Mouse (Mus musculus): Measurements from ENCODE around the gene Cdh1.
"Not testable (repeated sequence)": the region's sequence is repeated elsewhere in the genome, so short reads cannot be mapped to it uniquely, and the experiment has no call there.

Gene Cdh1

DNA sequence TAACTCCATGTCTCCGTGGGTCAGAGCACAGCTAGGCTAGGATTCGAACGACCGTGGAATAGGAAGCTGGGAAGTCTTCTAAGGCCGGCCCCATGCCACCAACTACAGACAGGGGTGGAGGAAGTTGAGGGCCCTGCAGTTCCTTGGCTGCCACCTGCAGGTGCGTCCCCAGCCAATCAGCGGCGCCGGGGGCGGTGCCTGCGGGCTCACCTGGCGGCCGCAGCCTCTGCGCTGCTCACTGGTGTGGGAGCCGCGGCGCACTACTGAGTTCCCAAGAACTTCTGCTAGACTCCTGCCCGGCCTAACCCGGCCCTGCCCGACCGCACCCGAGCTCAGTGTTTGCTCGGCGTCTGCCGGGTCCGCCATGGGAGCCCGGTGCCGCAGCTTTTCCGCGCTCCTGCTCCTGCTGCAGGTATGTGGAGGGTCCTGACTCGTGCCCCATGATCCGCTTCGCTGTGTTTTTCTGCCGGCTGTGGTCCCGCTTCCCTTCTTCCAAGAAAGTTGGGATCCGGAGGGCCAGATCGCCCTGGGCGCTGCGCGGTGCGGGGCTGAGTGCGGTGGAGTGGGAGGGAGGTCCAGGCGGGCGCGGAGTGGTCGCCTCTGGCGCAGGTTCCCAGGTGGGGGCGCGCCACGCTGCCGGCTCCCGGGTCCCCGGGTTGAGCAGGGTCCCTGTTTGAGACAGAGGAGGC, at the start of gene Cdh1:
Cdh1 (plus strand) TSS at position 221 of the 689 bp plus-strand sequence.
- DNase-seq (ENCODE audit: low spot score), result no peak

DNA sequence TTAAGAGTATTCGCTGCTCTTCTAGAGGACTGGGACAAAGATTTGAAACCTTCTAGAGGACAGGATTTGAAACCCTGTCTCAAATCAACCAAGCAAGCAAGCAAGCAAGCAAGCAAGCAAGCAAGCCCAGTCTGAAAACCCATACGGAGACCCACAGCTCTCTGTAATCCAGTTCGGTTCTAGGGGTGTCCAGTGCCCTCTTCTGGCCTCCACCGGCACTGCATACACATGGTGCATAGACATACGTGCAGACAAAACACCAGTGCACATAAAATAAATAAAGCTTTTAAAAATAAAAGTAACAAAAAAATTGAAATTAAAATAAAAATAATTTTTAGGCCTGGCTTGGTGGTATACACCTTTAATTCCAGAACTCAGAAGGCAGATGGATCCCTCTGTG, 49.1 kb upstream of the Cdh1 start:
- DNase-seq (ENCODE audit: low spot score), result no peak

DNA sequence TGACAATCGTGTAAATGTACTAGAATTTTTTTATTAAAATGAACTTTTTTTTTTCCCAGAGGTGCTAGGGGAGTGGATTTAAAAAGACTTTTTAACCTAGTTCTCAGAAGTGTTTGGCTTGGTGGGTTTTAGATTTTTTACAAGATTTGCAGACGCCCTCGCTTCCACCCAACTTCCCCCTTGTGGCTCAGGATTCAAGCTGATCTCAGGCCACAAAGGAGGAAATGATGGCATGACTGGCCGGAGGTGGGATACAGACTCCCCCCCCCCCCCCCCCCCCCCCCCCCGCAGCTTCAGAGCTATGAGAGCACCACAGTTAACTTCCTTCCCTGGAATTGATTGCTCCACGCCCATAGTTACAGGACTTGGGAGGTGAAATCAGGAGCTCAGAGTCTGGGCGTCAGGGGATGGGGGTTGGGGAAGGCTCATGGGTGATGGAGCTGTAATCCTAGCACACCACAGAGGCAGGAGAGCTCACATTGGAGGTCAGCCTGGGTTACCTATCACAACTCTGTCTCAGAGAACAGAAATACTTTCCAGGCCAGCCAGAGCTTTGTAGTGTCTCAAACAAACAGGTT, 47.0 kb upstream of the Cdh1 start:
- DNase-seq (ENCODE audit: low spot score), result no peak

DNA sequence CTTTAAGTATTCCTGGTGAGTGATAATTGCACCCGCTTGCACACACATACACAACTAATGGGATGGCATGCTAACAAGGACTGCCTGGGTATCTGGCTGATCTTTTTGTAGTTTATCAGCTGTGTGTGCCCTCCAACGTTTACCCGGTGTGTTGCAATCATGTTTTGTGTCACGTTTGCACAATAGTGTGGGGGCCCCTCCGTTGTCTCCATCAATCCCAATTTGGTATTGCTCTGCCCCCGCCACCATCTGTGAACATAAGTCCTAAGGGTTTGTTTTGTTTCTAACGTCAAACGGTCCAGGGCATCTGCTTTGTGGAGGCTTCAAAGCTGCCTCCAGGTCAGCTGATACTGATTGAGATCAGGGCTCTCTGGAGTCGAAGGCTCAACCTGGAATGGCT, 43.3 kb upstream of the Cdh1 start:
- no peak for DNase-seq (ENCODE audit: low spot score)

DNA sequence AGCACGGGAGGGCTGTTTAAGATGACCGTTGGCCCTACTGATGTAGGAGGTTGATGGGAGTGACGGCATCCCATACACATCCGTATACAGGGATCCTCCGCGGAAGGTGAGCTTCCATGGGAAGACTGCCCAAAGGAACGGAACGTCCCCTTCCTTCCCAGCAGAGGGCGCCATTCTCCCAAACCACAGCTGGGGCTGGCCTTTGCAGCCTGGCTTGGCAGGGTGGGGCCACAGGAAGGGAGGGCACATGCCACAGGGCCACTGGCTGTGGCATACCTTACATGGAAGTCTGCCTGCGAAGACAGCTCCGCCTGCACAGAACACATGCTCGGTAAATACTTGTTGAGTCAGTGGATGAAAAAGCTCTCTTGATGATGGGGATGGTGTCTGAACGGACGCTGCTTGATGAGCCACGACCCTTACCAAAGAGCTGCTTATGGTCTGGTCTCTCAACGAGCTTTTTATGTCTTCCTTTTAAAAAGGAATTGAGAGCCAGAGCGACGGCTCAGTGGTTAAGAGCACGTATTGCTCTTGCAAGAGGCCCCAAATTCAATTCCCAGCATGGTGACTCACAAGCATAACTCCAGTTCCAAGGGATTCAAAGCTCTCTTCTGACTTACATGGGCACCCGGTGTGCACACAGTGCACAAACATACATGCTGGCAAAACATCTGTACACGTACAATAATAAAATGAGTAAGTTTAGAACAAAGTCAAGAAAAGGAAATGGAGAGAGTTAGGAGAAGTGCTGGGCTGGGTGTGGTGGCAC, 41.9 kb upstream of the Cdh1 start:
- DNase-seq (ENCODE audit: low spot score), result peak; percentile 42

DNA sequence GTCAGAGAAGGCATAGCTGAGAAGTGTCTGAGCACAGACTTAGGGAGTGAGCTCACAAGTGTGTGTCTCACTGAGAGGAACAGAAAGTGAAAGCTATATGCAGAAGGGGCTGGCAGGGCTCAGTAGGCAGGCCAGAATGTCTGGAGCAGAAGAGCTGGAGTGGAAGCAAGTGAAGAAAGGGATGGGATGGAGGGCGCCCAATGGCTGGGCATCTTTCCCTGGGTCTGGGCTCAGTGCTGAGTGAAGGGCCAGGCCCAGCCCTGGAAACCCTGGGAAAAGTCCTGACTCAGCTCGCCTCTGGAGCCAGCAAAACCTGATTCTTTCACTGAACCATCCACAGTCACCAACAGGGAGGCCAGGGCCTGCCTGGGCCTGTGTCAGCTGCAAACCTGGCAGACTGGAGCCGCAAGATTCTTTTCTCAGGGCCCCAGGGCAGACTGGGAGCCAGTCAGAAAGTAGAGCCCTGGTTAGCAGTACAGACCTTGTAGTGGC, 39.4 kb upstream of the Cdh1 start:
- peak; percentile 26 for DNase-seq (ENCODE audit: low spot score)

DNA sequence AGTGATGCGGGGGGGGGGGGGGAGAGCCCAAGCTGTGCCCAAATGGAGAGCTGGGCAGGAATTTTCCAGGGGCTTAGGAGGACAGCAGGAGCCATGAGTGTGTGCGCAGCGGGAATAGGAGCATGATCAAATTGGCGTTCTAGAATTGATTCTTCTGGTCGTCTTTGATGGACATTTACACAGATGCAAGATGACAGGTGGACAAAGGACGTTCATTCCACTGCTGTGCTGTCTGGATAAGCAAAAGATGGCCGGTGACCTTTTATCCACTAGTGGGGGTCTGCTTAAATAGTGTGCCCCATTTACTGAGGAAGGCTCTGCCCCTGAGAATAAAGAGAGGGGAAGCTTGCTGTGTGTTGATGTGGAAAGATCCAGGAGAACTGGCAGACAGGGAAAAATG, 34.1 kb upstream of the Cdh1 start:
- DNase-seq (ENCODE audit: low spot score), result no peak

DNA sequence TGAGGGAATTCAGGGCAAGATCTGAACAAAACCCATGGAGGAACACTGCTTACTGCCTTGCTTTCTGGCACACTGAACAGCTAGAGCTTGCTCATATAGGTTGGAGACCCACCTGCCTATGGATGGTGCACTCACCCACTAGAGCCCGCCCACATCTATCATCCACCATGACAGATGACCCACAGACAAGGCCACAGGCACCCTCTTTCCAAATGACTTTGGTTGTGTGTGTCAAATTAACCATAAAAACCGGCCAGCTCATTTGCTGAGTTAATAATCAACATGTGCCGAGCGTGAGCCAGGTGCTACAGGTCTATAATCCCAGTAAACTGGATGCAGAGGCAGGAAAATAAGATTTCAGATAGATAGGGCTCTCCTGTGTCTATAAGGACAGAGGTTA, 32.8 kb upstream of the Cdh1 start:
- no peak for DNase-seq (ENCODE audit: low spot score)

DNA sequence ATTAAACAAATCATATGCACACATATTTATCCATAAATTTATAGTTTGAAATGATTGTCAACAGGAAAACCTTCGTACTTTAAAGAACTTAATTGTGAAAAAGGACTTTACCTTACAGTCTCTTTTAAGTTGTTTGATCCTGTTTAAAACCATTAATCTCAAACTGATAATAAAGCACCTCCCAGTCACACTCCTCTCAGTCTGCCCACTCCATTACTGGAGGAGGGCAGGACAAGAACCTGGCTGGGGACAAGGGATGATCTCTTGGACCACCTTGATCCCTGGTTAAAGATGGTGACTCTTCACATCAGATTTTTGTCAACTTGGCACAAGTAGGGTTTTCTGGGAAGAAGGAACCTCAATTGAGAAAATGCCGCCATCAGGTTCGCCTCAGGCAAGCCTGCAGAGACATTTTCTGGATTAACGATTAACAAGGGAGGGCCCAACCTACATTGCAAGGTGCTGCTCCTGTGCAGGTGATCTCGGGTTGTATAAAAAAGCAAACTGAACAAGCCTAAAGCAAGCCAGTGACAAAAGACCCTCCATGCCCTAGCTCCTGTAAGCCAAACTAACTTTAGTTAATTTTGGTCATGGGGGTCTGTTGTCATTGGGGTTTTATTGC, 31.5 kb upstream of the Cdh1 start:
- DNase-seq (ENCODE audit: low spot score), result no peak

DNA sequence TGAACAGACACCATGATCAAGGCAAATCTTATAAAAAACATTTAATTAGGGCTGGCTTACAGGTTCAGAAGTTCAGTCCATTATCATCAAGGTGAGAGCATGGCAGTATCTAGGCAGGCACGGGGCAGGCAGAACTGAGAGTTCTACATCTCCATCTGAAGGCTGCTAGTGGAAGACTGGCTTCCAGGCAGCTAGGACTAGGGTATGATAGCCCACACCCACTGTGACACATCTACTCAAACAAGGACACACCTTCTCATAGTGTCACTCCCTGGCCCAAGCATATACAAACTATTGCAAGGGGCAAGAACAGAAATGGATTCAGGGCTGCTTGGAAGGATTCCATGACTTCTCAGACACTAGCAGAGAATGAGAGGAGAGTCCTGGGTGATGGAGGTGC, 31.0 kb upstream of the Cdh1 start:
- not testable (repeated sequence) for DNase-seq (ENCODE audit: low spot score)

DNA sequence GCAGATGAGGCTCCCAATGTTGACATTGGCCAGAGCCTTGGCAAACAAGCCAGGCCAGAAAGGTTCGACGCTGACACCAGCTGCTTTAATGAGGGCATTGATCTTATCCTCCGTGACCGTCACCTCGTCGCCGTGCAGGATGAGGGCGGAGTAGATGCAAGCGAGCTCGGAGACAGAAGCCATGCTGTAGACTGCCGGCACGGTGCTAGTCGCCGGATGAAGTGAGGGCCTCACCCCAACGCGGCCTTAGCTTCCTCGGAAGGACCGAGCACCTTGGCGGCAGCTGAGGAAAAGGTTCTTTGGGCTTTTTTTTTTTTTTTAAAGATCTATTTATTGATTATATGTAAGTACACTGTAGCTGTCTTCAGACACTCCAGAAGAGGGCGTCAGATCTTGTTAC, 30.0 kb upstream of the Cdh1 start, which contains the start of gene Gm10073:
Gm10073 (minus strand) TSS at position 294 of the 400 bp plus-strand sequence.
- DNase-seq (ENCODE audit: low spot score), result not testable (repeated sequence)

DNA sequence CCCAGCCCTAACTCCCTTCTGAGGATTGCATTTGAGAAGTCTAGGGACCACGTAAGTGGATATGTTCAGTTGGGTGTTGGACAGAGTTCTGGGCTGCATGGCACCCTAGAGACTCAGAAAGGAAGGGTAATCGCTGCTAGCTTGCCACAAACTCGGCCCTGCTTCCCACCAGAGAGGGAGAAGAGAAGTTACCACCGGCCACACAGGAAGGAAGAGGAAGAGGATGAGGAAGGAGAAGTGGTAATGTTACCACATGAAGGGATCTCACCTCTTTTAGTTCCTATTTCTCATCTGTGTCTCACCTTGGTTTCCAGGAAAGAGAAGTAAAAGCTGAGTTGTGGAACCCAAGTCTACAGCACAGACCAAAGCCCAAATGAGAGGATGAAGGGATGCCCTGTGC, 28.9 kb upstream of the Cdh1 start:
- DNase-seq (ENCODE audit: low spot score), result no peak

DNA sequence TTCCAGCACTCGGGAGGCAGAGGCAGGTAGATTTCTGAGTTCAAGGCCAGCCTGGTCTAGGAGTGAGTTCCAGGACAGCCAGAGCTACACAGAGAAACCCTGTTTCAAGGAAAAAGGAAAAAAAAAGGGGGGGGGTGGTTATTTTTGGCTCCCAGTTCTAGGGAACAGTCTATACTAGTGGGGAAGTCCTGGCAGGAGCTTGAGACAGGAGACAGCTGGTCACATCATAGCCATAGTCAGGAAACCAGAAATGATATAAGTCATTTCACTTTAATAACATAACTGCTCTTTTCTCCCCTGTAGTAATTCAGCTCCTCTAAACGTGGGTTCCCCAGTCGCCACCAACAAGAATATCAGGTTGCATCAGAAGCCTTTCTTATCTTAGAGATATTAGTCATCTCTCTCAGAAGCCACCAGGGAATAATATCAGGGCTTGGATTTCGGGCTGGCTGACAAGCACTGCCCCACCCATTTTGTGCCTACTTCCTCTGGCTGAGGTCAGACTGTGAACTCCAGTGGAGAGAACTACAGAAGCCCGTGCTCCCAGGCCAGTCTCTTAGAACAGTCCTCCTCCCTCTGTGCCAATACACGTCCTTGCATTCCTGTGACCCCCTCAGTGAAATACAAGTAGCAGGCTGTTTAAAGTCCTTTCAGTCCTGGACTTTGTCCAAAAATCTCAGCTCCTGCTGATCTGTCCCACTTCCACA, 26.1 kb upstream of the Cdh1 start:
- DNase-seq (ENCODE audit: low spot score), result peak; percentile 29

DNA sequence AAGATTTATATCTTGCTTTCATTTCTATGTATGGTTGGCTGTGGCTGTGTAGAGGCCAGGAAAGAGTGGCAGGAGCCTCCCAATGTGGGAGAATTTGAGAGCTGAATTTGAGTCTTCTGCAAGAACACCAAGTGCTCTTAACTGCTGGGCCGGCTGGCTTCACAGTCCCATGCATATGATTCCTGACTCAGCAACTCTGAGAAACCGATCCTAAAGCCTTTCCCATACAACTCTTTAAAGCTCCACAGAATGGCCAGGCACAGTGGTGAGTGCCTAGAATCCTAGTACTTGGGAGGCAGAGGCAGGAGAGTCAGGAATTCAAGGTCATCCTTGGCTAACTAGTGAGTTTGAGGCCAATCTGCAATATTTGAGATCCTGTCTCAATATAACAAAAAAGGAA, 23.6 kb upstream of the Cdh1 start:
- no peak for DNase-seq (ENCODE audit: low spot score)

DNA sequence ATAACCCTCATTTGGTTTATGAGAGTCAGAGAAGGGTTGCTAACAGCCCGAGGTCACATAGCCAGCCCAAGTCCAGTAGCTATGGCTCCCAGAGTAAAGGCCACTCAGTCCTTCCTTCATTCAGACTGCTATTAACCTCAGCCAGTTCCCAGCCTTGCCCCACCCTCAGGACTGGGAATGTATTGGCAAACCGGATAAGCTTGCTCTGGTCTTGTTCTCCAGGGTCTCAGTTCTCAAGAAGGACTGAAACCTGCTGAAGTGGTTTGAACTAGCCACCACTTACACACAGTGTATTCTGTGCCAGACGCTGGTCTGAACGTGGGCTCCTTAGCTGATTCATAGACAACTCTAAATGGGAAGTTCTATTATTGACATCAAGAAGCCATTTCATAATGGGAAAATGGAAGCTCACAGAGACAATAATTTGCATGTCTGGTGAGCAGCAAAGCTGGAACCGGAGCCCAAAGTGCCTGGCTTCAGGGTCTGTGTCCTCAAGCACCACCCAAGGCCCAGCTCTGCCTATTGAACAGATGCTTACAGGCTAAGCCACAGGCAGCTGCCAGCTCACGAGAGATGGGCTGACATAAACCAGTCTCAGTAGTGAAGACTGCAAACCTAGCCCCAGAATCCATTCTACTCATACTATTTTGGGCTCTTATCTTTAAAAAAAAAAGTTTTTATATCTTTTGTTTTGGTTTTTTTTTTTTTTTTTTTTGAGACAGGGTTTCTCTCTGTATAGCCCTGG, 21.6 kb upstream of the Cdh1 start:
- DNase-seq (ENCODE audit: low spot score), result no peak

DNA sequence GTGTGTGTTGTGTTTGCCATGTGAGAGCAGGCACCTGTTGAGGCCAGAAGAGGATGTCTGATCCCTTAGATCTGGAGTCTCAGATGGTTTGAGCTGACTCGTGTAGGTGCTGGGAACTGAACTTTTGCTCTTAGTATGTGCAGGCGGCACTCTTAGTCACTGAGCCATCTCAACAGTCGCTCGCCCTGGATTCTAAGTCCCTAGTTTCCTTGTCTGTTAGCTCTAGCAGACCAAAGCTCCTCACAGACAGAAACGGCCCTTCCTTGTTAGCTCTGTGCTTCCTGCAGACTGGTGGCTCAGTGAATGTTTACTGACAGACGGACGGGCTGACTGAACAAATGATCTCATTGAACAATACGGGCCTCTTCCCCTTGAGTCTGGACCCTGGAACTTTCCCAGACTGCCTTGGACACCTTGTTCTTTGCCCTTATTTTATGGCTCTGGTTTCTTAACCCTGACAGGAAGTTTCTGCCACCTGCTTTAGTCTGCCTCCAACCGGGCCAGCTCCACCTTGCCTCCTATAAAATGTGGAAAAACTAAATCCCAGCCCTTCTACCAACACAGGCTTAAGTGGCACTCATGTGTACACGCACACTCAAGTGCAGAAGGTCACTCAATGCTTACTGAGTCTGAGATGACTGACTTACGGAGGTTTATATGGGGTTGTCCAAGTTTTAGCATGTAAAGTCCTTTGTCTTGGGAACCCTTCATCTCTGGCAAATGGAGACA, 18.0 kb upstream of the Cdh1 start:
- DNase-seq (ENCODE audit: low spot score), result no peak

DNA sequence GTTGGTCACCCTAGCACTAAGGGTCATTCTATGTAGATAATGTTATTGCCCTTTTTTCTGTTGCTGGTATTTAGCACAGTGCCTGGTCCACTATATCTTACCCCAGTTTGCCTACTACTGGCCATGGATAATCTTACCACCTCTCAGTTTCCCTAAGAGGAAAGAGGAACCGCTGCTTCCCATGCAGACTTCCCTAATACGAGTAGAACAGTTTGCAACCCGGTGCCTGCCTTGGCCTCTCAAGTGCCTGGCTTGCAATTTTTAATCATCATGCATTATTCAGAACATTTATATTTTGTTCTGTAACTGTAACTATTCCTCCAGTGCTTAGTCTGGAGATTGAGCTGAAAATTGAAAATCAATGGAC, 17.5 kb upstream of the Cdh1 start:
- no peak for DNase-seq (ENCODE audit: low spot score)

DNA sequence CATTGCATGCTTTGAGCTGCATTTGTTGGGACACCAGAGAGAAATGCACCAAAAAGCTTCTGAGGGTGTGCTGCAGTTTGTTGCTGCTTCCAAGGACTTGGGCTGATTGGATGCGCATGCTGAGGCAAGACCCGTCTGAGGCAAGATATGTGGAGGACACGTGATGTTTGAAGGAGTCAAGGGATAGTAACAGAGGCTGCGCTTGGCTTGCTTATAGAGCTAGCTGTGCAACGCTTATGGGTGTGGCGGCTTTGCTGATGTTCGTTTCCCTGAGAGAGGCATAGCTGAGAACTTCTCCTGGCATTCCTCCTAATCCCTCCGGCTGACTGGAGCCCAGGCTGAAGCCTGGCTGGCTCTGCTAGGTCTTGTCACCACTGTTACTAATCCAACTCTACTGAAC, 16.3 kb upstream of the Cdh1 start:
- no peak for DNase-seq (ENCODE audit: low spot score)

DNA sequence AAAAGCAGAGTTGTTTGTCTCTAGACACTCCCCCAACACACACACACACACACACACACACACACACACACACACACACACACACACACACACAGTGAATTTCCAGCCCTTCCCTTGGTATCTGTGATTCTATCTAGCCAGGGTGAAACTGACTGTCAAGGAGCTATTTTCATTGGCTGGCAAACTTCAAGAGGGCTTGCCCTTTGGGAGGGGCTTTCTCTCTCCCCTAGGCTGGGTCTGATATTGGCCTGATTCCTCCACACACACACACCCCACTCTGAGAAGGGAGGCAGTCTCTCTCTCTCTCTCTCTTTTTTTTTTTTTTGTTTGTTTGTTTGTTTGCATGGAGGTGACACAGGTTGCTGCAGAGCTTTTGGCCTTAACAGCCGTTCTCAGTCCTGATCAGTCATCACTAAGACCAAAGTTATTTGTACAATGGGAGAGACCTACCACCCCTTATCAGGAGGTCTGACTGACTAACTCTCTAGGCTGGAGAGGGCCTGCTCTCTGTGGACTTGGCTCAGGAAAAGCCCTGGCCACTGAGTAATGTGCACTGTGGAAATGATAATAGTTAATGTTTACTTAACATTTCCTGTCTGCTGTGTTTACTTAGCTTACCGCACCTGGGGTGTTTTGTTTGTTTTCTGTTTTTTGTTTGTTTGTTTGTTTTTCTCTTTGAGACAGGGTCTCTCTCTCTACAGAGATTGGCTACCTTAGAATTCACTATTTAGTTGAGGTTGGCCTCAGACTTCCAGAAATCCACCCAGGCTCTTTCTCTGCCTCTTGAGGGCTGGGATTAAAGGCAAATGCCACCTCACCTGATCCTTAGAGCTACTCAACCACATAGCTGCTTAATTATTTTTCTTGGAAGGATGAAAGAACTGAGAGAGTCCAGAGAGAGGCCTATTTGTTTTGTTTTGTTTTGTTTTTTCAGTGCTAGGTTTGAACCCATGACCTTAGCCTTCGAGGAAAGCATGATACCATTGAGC, 14.4 kb upstream of the Cdh1 start:
- DNase-seq (ENCODE audit: low spot score), result no peak
